ENCODE assay signal across 18 mouse cellular contexts in the genomic region with DNA sequence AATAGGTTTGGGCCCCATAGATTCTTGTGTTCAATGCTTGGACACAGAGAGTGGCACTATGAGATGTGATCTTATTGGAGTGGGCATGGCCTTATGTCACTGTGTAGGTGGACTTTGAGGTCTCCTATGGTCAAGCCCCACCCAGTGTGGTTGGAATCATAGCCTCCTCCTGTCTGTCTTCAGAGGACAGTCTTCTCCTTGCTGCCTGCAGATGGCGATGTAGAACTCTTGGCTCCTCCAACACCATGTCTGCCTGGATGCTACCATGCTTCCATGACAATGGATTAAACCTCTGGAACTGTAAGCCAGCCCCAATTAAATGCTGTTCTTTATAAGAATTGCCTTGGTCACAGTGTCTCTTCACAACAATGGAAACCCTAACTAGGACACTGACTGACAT. TPM values are rescaled to one million over a fixed set of nuclear protein-coding genes. Genes with fewer than 3 reads are reported as not detected.
DNase-seq lines count a peak whose midpoint lies in the region; ATAC-seq and TF ChIP-seq lines count a peak whose summit lies in the region.
"Had no signal": no experiment of that assay in that cellular context is flagged by ENCODE, and none has a peak within 500 bp of the region (broad histone marks: within the 10 kb centered on the region; RNA-seq: fewer than 3 reads in every experiment).

No protein-coding gene starts in this region.

- H3K79me2 ChIP-seq in CH12.LX (replicated peaks; ENCODE audit: control insufficient read depth, extremely low read depth, insufficient read depth, poor library complexity, severe bottlenecking), result no peaks in the 10 kb centered on the region

- 85% methylated on average over 1 of the region's 1 CpGs for WGBS in liver, postnatal 0 days (ENCODE audit: insufficient replicate concordance)
- 58% methylated on average over 1 of the region's 1 CpGs for WGBS in liver, embryonic 12.5 days (ENCODE audit: insufficient replicate concordance)
- WGBS in midbrain, embryonic 14.5 days, result 100% methylated on average over 1 of the region's 1 CpGs

- intact Hi-C loops in gastrocnemius, adult 2 months (cut with DNase I), result no loop called here

- no peak for TF ChIP-seq EP300 in liver, postnatal 0 days (IDR thresholded peaks at IDR 0.05; ENCODE audit: low read depth)
- no peak for TF ChIP-seq EP300 in CH12.LX (IDR thresholded peaks at IDR 0.05; ENCODE audit: low read length)

- TF ChIP-seq POLR2A in CH12.LX (IDR thresholded peaks at IDR 0.05; ENCODE audit: low read depth, low read length), result no peak

- no peak overlapping the region for H3K9ac ChIP-seq in liver, postnatal 0 days (replicated peaks)
- no peak overlapping the region for H3K9ac ChIP-seq in liver, embryonic 12.5 days
- no peak overlapping the region for H3K9ac ChIP-seq in CH12.LX (ENCODE audit: insufficient read depth, low read depth)
- H3K9ac ChIP-seq in midbrain, embryonic 14.5 days (replicated peaks; ENCODE audit: low read length), result no peak overlapping the region
- H3K9ac ChIP-seq: embryonic facial prominence, embryonic 12.5 days; heart, embryonic 12.5 days had no signal

- no peaks in the 10 kb centered on the region for H3K27me3 ChIP-seq in liver, postnatal 0 days (ENCODE audit: insufficient read depth, low read length)
- H3K27me3 ChIP-seq in liver, embryonic 12.5 days (replicated peaks), result no peaks in the 10 kb centered on the region
- H3K27me3 ChIP-seq in CH12.LX (replicated peaks), result no peaks in the 10 kb centered on the region
- peaks cover 5% of the 10 kb centered on the region for H3K27me3 ChIP-seq in Patski
- H3K27me3 ChIP-seq in midbrain, embryonic 14.5 days (ENCODE audit: control insufficient read depth, insufficient read depth, low read length), result no peaks in the 10 kb centered on the region
- H3K27me3 ChIP-seq: embryonic facial prominence, embryonic 12.5 days; heart, embryonic 12.5 days had no signal

- in situ Hi-C loops in CH12.LX (cut with MboI; ENCODE audit: low pct_ligation_motif_present, low pct_unique_long_range_greater_than_20kb, low sequenced_read_pairs), result no loop called here
- in situ Hi-C loops in Patski (cut with MboI; ENCODE audit: low pct_unique_long_range_greater_than_20kb), result no loop called here

- H3K36me3 ChIP-seq in liver, postnatal 0 days (replicated peaks; ENCODE audit: insufficient read depth, low read length), result no peaks in the 10 kb centered on the region
- no peaks in the 10 kb centered on the region for H3K36me3 ChIP-seq in liver, embryonic 12.5 days
- no peaks in the 10 kb centered on the region for H3K36me3 ChIP-seq in CH12.LX (replicated peaks in 1 of 2; ENCODE audit: control insufficient read depth in 1 of 2, insufficient read depth in 1 of 2, low read length in 1 of 2)
- H3K36me3 ChIP-seq in midbrain, embryonic 14.5 days (ENCODE audit: control insufficient read depth, insufficient read depth, low read length), result no peaks in the 10 kb centered on the region
- H3K36me3 ChIP-seq: embryonic facial prominence, embryonic 12.5 days; heart, embryonic 12.5 days had no signal

- H3K4me1 ChIP-seq in liver, postnatal 0 days (ENCODE audit: insufficient read depth), result no peaks in the 10 kb centered on the region
- no peaks in the 10 kb centered on the region for H3K4me1 ChIP-seq in liver, embryonic 12.5 days
- peaks cover 2 to 3% of the 10 kb centered on the region in 2 experiments; a peak in 2 of 4 replicates for H3K4me1 ChIP-seq in CH12.LX (ENCODE audit: control insufficient read depth in 1 of 2, insufficient read depth in 2 of 2)
- peaks cover 9% of the 10 kb centered on the region for H3K4me1 ChIP-seq in midbrain, embryonic 14.5 days (ENCODE audit: control insufficient read depth, insufficient read depth, low read length)

- POLR2A ChIA-PET in Patski (lab: Charles Lee), result interaction anchor here (0.6 kb wide), 1 partner anchor 13 kb away, joined by 3 read pairs; no protein-coding TSS in a partner anchor

- dilution Hi-C loops in CH12.LX (cut with MboI; ENCODE audit: extremely low pct_ligation_motif_present, extremely low pct_unique_long_range_greater_than_20kb, low sequenced_read_pairs), result no loop called here

- peak; percentile 38; the same call in 1 of the 2 replicates for TF ChIP-seq CTCF in liver, postnatal 0 days (IDR thresholded peaks at IDR 0.05; ENCODE audit: low read depth)
- TF ChIP-seq CTCF in CH12.LX (conservative IDR thresholded peaks at IDR 0.05 in 1 of 2, IDR thresholded peaks at IDR 0.05 in 1 of 2; ENCODE audit: low read depth in 2 of 2, low read length in 2 of 2) (peak in 1 of 2 experiments; percentile 46; a peak in 2 of 4 replicates), Patski (IDR thresholded peaks at IDR 0.05) (peak; percentile 40)
- TF ChIP-seq CTCF in gastrocnemius, adult 2 months (IDR thresholded peaks at IDR 0.05), result no peak

- H3K4me2 ChIP-seq in liver, postnatal 0 days (ENCODE audit: low read depth, low read length), result no peak overlapping the region
- no peak overlapping the region for H3K4me2 ChIP-seq in liver, embryonic 12.5 days
- H3K4me2 ChIP-seq in CH12.LX (ENCODE audit: insufficient read depth, low read depth, poor library complexity, severe bottlenecking), result no peak overlapping the region
- H3K4me2 ChIP-seq in midbrain, embryonic 14.5 days (ENCODE audit: low read length), result no peak overlapping the region
- H3K4me2 ChIP-seq: embryonic facial prominence, embryonic 12.5 days; heart, embryonic 12.5 days; midbrain, embryonic 11.5 days had no signal

- no peaks in the 10 kb centered on the region for H3K9me3 ChIP-seq in liver, postnatal 0 days (ENCODE audit: low read length)
- H3K9me3 ChIP-seq in liver, embryonic 12.5 days (replicated peaks), result no peaks in the 10 kb centered on the region
- H3K9me3 ChIP-seq in CH12.LX (replicated peaks; ENCODE audit: low read length), result no peaks in the 10 kb centered on the region
- no peaks in the 10 kb centered on the region for H3K9me3 ChIP-seq in midbrain, embryonic 14.5 days (ENCODE audit: control insufficient read depth, low read length)
- H3K9me3 ChIP-seq: embryonic facial prominence, embryonic 12.5 days; heart, embryonic 12.5 days had no signal

- TF ChIP-seq RAD21 in CH12.LX (IDR thresholded peaks at IDR 0.05; ENCODE audit: low read depth, low read length), result peak; percentile 11

- no peak overlapping the region for H3K27ac ChIP-seq in liver, postnatal 0 days (ENCODE audit: low read depth)
- H3K27ac ChIP-seq in liver, embryonic 12.5 days, result no peak overlapping the region
- no peak overlapping the region for H3K27ac ChIP-seq in CH12.LX (ENCODE audit: insufficient read depth, low read depth)
- H3K27ac ChIP-seq in gastrocnemius, adult 2 months, result no peak overlapping the region
- no peak overlapping the region for H3K27ac ChIP-seq in midbrain, embryonic 14.5 days (replicated peaks; ENCODE audit: low read depth, low read length)
- H3K27ac ChIP-seq: embryonic facial prominence, embryonic 12.5 days had no signal

- no peak overlapping the region for H3K4me3 ChIP-seq in liver, postnatal 0 days (ENCODE audit: low read depth, low read length)
- no peak overlapping the region for H3K4me3 ChIP-seq in liver, embryonic 12.5 days
- no peak overlapping the region for H3K4me3 ChIP-seq in CH12.LX (replicated peaks in 1 of 3; ENCODE audit: low read depth in 2 of 3, low read length in 2 of 3, poor library complexity in 1 of 3)
- H3K4me3 ChIP-seq in gastrocnemius, adult 2 months, result no peak overlapping the region
- no peak overlapping the region for H3K4me3 ChIP-seq in midbrain, embryonic 14.5 days (replicated peaks; ENCODE audit: low read depth, low read length)
- H3K4me3 ChIP-seq: embryonic facial prominence, embryonic 12.5 days; heart, embryonic 12.5 days had no signal

- no peak for ATAC-seq in liver, postnatal 0 days
- no peak for ATAC-seq in liver, embryonic 12.5 days
- no peak for ATAC-seq in Patski
- peak; percentile 65; the same call in 1 of the 2 replicates for ATAC-seq in megakaryocyte-erythroid progenitor cell, adult 5-6 weeks (replicated peaks; ENCODE audit: low FRiP score, low TSS enrichment, poor library complexity, severe bottlenecking)
- ATAC-seq in midbrain, embryonic 14.5 days (ENCODE audit: low FRiP score, low TSS enrichment), result no peak

- CTCF ChIA-PET in Patski (lab: Charles Lee), result interaction anchor here (1.0 to 1.4 kb wide), 2 partner anchors 9 to 29 kb away, joined by 3 to 4 read pairs; no protein-coding TSS in a partner anchor

- DNase-seq in liver, postnatal 0 days, result no peak
- DNase-seq in CH12.LX (ENCODE audit: extremely low read depth), result peak; percentile 10
- no peak for DNase-seq in Patski (ENCODE audit: low read depth, low spot score)
- no peak for DNase-seq in gastrocnemius, adult 2 months
- DNase-seq in midbrain, embryonic 14.5 days, result no peak
- DNase-seq: adrenal gland, postnatal 25 days; cerebellum, adult 2 months; gastrocnemius, postnatal 10 days had no signal

TF ChIP-seq in CH12.LX, 34 proteins besides CTCF, POLR2A, EP300 and RAD21:
- no peak for TF ChIP-seq JUN (IDR thresholded peaks at IDR 0.05; ENCODE audit: insufficient read depth, low read depth, low read length)
- no peak for TF ChIP-seq JUND (conservative IDR thresholded peaks at IDR 0.05; ENCODE audit: low read depth, low read length)
- no peak for TF ChIP-seq GABPA (IDR thresholded peaks at IDR 0.05; ENCODE audit: insufficient replicate concordance, low read depth, low read length)
- peak; percentile 23 for TF ChIP-seq SMC3 (IDR thresholded peaks at IDR 0.05; ENCODE audit: low read depth, low read length)
- no peak for TF ChIP-seq NELFE (IDR thresholded peaks at IDR 0.05; ENCODE audit: low read depth, low read length)
TF ChIP-seq in CH12.LX: peak in this region for 1.

RNA-seq across cellular contexts. Expression of gene Gm9195, which starts 13.3 kb away (rescaled TPM):
- polyA plus RNA-seq in liver, postnatal 0 days (2015; fragmentation: Nextera tagmentation; extraction: Ambion mirVana), result not detected in 2 replicates
- polyA plus RNA-seq in liver, embryonic 12.5 days (2016; fragmentation: Nextera tagmentation; extraction: Ambion mirVana), result not detected in 2 replicates
- total RNA-seq in CH12.LX (2012; rRNA removed) (2.0 and 2.2 TPM in 2 replicates), CH12.LX (2014; rRNA removed) (1.1 TPM in 2 replicates)
- polyA plus RNA-seq in CH12.LX (2012; ENCODE audit: insufficient read length, low read depth) (5.2 and 6.0 TPM in 2 replicates), Patski (2021) (not detected)
- total RNA-seq in megakaryocyte-erythroid progenitor cell, adult 5-6 weeks (2014; fragmentation: Nextera tagmentation), result not detected in 2 replicates
- not detected in 2 replicates for total RNA-seq in megakaryocyte-erythroid progenitor cell, adult 5-6 weeks (2017)
- total RNA-seq in gastrocnemius, adult 2 months (2021), result not detected
- not detected in 2 replicates for polyA plus RNA-seq in midbrain, embryonic 14.5 days (2014; fragmentation: Nextera tagmentation; extraction: Ambion mirVana)
- total RNA-seq: adrenal gland, postnatal 25 days; gastrocnemius, postnatal 10 days; layer of hippocampus, postnatal 14 days had no signal
- polyA plus RNA-seq: cerebellum, adult 2 months; embryonic facial prominence, embryonic 12.5 days; forebrain, embryonic 11.5 days; heart, embryonic 12.5 days; hindbrain, embryonic 11.5 days; kidney, embryonic 14.5 days; limb, embryonic 14.5 days; midbrain, embryonic 11.5 days had no signal
